Mouse (Mus musculus): Measurements from ENCODE around the gene Brox. TPM values are rescaled to one million over a fixed set of nuclear protein-coding genes. Genes with fewer than 3 reads are reported as not detected.
"Not testable (repeated sequence)": the region's sequence is repeated elsewhere in the genome, so short reads cannot be mapped to it uniquely, and the experiment has no call there.

Brox gene
- polyA plus RNA-seq, 1 experiment, result 26.6 TPM

DNA sequence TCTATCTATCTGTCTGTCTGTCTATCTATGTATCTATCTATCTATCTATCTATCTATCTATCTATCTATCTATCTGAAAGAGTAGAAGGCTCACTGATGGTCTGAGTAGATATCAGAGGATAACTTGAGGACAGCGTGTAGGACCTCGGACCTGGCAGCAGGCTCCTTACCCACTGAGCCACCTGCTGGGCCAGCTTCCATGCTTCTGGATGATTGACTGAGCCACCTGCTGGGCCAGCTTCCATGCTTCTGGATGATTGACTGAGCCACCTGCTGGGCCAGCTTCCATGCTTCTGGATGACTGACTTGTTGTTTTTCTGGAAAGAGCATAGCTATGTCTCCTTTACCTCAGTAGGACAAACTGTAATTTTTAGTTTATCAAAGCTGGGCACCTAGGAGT, 12.5 kb upstream of the Brox start:
- not testable (repeated sequence) for H3K4me2 ChIP-seq (ENCODE audit: low read depth); H3K4me3 ChIP-seq; H3K79me2 ChIP-seq (ENCODE audit: control insufficient read depth, insufficient read depth); H3K27me3 ChIP-seq (ENCODE audit: control insufficient read depth, insufficient read depth, insufficient read length); H3ac ChIP-seq (ENCODE audit: control insufficient read depth, insufficient read length)
- TF ChIP-seq TCF12 (IDR thresholded peaks at IDR 0.05; ENCODE audit: insufficient read depth, poor library complexity, severe bottlenecking), result peak; percentile 78
- TF ChIP-seq MYOD1 (IDR thresholded peaks at IDR 0.05; ENCODE audit: control insufficient read depth in 1 of 3, insufficient read length in 2 of 3, low read depth in 2 of 3), result peak; percentile 97 to 99 (median 98)
- TF ChIP-seq TCF3 (IDR thresholded peaks at IDR 0.05; ENCODE audit: insufficient read length, low read depth), result peak; percentile 66
- TF ChIP-seq MYOG (IDR thresholded peaks at IDR 0.05; ENCODE audit: control insufficient read depth in 1 of 3, insufficient read depth in 1 of 3, insufficient read length in 2 of 3, low read depth in 2 of 3), result peak; percentile 59 to 83 (median 65)
- peaks cover 24% of the 10 kb centered on the region for H3K36me3 ChIP-seq (ENCODE audit: control insufficient read depth, insufficient read depth)

GRCm38 (mm10) chr1:183308476-183308875, 11.4 kb upstream of the Brox start:
- TF ChIP-seq MYOD1 (IDR thresholded peaks at IDR 0.05; ENCODE audit: control insufficient read depth in 1 of 3, insufficient read length in 2 of 3, low read depth in 2 of 3), result peak in 2 of 3 experiments; percentile 45 to 50
- no peak for TF ChIP-seq MAX (IDR thresholded peaks at IDR 0.05; ENCODE audit: low read depth)
- peak in 2 of 3 experiments; percentile 49 to 65 for TF ChIP-seq MYOG (IDR thresholded peaks at IDR 0.05; ENCODE audit: control insufficient read depth in 1 of 3, insufficient read depth in 1 of 3, insufficient read length in 2 of 3, low read depth in 2 of 3)
- no peak for TF ChIP-seq POLR2A (IDR thresholded peaks at IDR 0.05; ENCODE audit: insufficient read length, low read depth)
- TF ChIP-seq TCF12 (IDR thresholded peaks at IDR 0.05; ENCODE audit: insufficient read depth, poor library complexity, severe bottlenecking), result no peak
- TF ChIP-seq CEBPB (IDR thresholded peaks at IDR 0.05; ENCODE audit: insufficient read depth, poor library complexity, severe bottlenecking), result no peak
- TF ChIP-seq E2F4 (IDR thresholded peaks at IDR 0.05; ENCODE audit: insufficient read depth), result no peak
- TF ChIP-seq POLR2AphosphoS2 (IDR thresholded peaks at IDR 0.05; ENCODE audit: insufficient read length, low read depth), result no peak
- Histone ChIP-seq H3K4me2 (ENCODE audit: low read depth) (peak overlapping the region; percentile 9), H3K36me3 (ENCODE audit: control insufficient read depth, insufficient read depth) (peaks cover 14% of the 10 kb centered on the region), H3K79me2 (ENCODE audit: control insufficient read depth, insufficient read depth) (peaks cover 5% of the 10 kb centered on the region), H3ac (ENCODE audit: control insufficient read depth, insufficient read length) (no peak overlapping the region), H3K4me3 (no peak overlapping the region), H3K27me3 (ENCODE audit: control insufficient read depth, insufficient read depth, insufficient read length) (no peaks in the 10 kb centered on the region)

GRCm38 (mm10) chr1:183307555-183307954, 10.5 kb upstream of the Brox start:
- no peaks in the 10 kb centered on the region for H3K27me3 ChIP-seq (ENCODE audit: control insufficient read depth, insufficient read depth, insufficient read length)
- no peak overlapping the region for H3ac ChIP-seq (ENCODE audit: control insufficient read depth, insufficient read length)
- H3K79me2 ChIP-seq (ENCODE audit: control insufficient read depth, insufficient read depth), result peaks cover 5% of the 10 kb centered on the region
- H3K36me3 ChIP-seq (ENCODE audit: control insufficient read depth, insufficient read depth), result peaks cover 5% of the 10 kb centered on the region
- TF ChIP-seq SRF (IDR thresholded peaks at IDR 0.05; ENCODE audit: control insufficient read depth, insufficient read length, low read depth) (no peak), MYOG (IDR thresholded peaks at IDR 0.05; ENCODE audit: control insufficient read depth in 1 of 3, insufficient read depth in 1 of 3, insufficient read length in 2 of 3, low read depth in 2 of 3) (no peak), REST (IDR thresholded peaks at IDR 0.05; ENCODE audit: insufficient read depth, insufficient read length) (no peak), TCF3 (IDR thresholded peaks at IDR 0.05; ENCODE audit: insufficient read length, low read depth) (no peak), POLR2AphosphoS2 (IDR thresholded peaks at IDR 0.05; ENCODE audit: insufficient read length, low read depth) (no peak), CEBPB (IDR thresholded peaks at IDR 0.05; ENCODE audit: insufficient read depth, poor library complexity, severe bottlenecking) (no peak), MAX (IDR thresholded peaks at IDR 0.05; ENCODE audit: low read depth) (no peak), TCF12 (IDR thresholded peaks at IDR 0.05; ENCODE audit: insufficient read depth, poor library complexity, severe bottlenecking) (no peak), MYOD1 (IDR thresholded peaks at IDR 0.05; ENCODE audit: control insufficient read depth in 1 of 3, insufficient read length in 2 of 3, low read depth in 2 of 3) (no peak), USF1 (IDR thresholded peaks at IDR 0.05; ENCODE audit: low read depth) (no peak), POLR2A (IDR thresholded peaks at IDR 0.05; ENCODE audit: insufficient read length, low read depth) (no peak), E2F4 (IDR thresholded peaks at IDR 0.05; ENCODE audit: insufficient read depth) (no peak)
- H3K4me3 ChIP-seq, result no peak overlapping the region
- peak overlapping the region; percentile 31 for H3K4me2 ChIP-seq (ENCODE audit: low read depth)

DNA sequence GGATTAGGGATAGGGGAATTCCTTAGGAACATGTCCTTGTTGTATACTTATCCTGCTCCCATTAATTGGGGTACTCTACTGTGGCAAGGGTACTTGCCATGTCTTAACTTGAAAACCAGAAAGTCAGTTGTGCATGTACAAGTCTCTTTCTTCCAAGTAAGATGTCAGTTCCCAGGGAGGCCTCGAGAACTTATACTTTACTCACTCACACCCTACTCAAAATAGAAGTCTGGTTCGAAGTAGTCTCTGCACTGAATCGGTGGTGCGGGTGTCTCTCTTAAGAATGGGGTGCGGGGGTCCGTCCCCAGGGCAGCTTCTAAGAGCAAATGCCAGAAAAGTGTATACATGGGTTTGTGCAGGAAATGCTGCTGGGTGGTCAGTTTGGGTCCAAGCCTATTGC, 2.1 kb upstream of the Brox start:
- H3K79me2 ChIP-seq (ENCODE audit: control insufficient read depth, insufficient read depth), result peaks cover 28% of the 10 kb centered on the region
- no peak overlapping the region for H3K4me2 ChIP-seq (ENCODE audit: low read depth)
- H3K36me3 ChIP-seq (ENCODE audit: control insufficient read depth, insufficient read depth), result no peaks in the 10 kb centered on the region
- H3ac ChIP-seq (ENCODE audit: control insufficient read depth, insufficient read length), result no peak overlapping the region
- H3K27me3 ChIP-seq (ENCODE audit: control insufficient read depth, insufficient read depth, insufficient read length), result no peaks in the 10 kb centered on the region
- H3K4me3 ChIP-seq, result no peak overlapping the region
- TF ChIP-seq REST (IDR thresholded peaks at IDR 0.05; ENCODE audit: insufficient read depth, insufficient read length) (no peak), TCF12 (IDR thresholded peaks at IDR 0.05; ENCODE audit: insufficient read depth, poor library complexity, severe bottlenecking) (no peak), SRF (IDR thresholded peaks at IDR 0.05; ENCODE audit: control insufficient read depth, insufficient read length, low read depth) (no peak), USF1 (IDR thresholded peaks at IDR 0.05; ENCODE audit: low read depth) (no peak), MAX (IDR thresholded peaks at IDR 0.05; ENCODE audit: low read depth) (no peak), CEBPB (IDR thresholded peaks at IDR 0.05; ENCODE audit: insufficient read depth, poor library complexity, severe bottlenecking) (no peak), POLR2A (IDR thresholded peaks at IDR 0.05; ENCODE audit: insufficient read length, low read depth) (no peak), MYOG (IDR thresholded peaks at IDR 0.05; ENCODE audit: control insufficient read depth in 1 of 3, insufficient read depth in 1 of 3, insufficient read length in 2 of 3, low read depth in 2 of 3) (no peak), POLR2AphosphoS2 (IDR thresholded peaks at IDR 0.05; ENCODE audit: insufficient read length, low read depth) (no peak), MYOD1 (IDR thresholded peaks at IDR 0.05; ENCODE audit: control insufficient read depth in 1 of 3, insufficient read length in 2 of 3, low read depth in 2 of 3) (no peak), TCF3 (IDR thresholded peaks at IDR 0.05; ENCODE audit: insufficient read length, low read depth) (no peak)

- Histone ChIP-seq H3K36me3 (ENCODE audit: control insufficient read depth, insufficient read depth) (peaks cover 7% of the 10 kb centered on the region), H3K4me3 (peak overlapping the region; percentile 40), H3K27me3 (ENCODE audit: control insufficient read depth, insufficient read depth, insufficient read length) (no peaks in the 10 kb centered on the region), H3ac (ENCODE audit: control insufficient read depth, insufficient read length) (peak overlapping the region; percentile 26), H3K79me2 (ENCODE audit: control insufficient read depth, insufficient read depth) (peaks cover 38% of the 10 kb centered on the region), H3K4me2 (ENCODE audit: low read depth) (peak overlapping the region; percentile 61)
- TF ChIP-seq MAX (IDR thresholded peaks at IDR 0.05; ENCODE audit: low read depth) (no peak), CEBPB (IDR thresholded peaks at IDR 0.05; ENCODE audit: insufficient read depth, poor library complexity, severe bottlenecking) (no peak), POLR2A (IDR thresholded peaks at IDR 0.05; ENCODE audit: insufficient read length, low read depth) (peak; percentile 19), E2F4 (IDR thresholded peaks at IDR 0.05; ENCODE audit: insufficient read depth) (no peak), MYOD1 (IDR thresholded peaks at IDR 0.05; ENCODE audit: control insufficient read depth in 1 of 3, insufficient read length in 2 of 3, low read depth in 2 of 3) (no peak), USF1 (IDR thresholded peaks at IDR 0.05; ENCODE audit: low read depth) (no peak), POLR2AphosphoS2 (IDR thresholded peaks at IDR 0.05; ENCODE audit: insufficient read length, low read depth) (no peak)
Measured at GRCm38 (mm10) chr1:183297886-183298489, 919 bp upstream of the Brox start.
